In the genomic region with DNA sequence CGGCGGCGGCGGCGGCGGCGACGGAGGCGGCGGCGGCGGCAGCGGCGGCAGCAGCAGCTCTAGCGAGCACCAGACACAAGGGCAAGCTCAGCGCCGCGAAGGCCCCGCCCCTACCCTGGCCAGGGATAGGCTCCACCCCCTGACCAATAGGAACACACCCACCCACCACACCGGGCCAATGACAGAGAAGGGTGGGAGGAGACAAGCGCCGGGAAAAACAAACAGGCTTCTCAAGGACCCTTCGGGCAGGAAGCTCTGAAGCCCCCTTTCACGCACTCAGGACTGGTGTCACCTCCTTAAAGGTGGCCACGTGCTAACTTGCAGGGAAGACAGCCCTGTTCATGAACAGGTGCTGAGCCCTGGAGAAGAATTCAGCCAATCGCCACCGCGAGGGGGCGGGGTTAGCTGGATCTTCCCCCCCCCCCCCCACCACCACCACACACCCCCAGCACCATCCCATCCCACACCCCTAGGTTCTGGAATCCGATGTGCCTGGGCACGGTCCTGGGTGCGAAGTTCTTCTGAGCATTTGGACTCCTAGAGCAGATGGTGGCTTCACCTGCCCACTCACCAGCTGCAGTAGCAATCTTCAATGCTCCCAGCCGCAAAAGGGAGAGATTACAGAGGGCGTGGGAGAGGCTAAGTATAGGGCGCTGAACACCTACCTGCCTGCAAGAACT, we compare ENCODE assay signal across 8 mouse cellular contexts. TPM values are rescaled to one million over a fixed set of nuclear protein-coding genes. Genes with fewer than 3 reads are reported as not detected.
DNase-seq lines count a peak whose midpoint lies in the region; ATAC-seq and TF ChIP-seq lines count a peak whose summit lies in the region.

A gene (minus strand): TSS at position 83 of the 680 bp plus-strand sequence.

- H3K9ac ChIP-seq in embryonic facial prominence, embryonic 11.5 days (replicated peaks; ENCODE audit: low read length), result peak within 1 kb of the TSS; percentile 54
- peak within 1 kb of the TSS; percentile 50 for H3K9ac ChIP-seq in intestine, embryonic 15.5 days

- TF ChIP-seq POLR2A in bone marrow macrophage, adult 2 months (IDR thresholded peaks at IDR 0.05; ENCODE audit: borderline replicate concordance, low read depth, low read length), result no peak

- 1% methylated on average over 13 of the region's 35 CpGs for WGBS in embryonic facial prominence, embryonic 11.5 days
- WGBS in intestine, embryonic 15.5 days, result 2% methylated on average over 20 of the region's 35 CpGs

- no peaks in the 10 kb centered on the region for H3K4me1 ChIP-seq in bone marrow macrophage, adult 2 months (ENCODE audit: control insufficient read depth, insufficient read depth, low read length)
- H3K4me1 ChIP-seq in embryonic facial prominence, embryonic 11.5 days (ENCODE audit: control insufficient read depth, insufficient read depth, low read length), result no peaks in the 10 kb centered on the region
- peaks cover 17% of the 10 kb centered on the region for H3K4me1 ChIP-seq in intestine, embryonic 15.5 days (replicated peaks)

- H3K4me2 ChIP-seq in embryonic facial prominence, embryonic 11.5 days (ENCODE audit: low read depth, low read length), result peak within 1 kb of the TSS; percentile 87
- H3K4me2 ChIP-seq in intestine, embryonic 15.5 days (replicated peaks), result peak within 1 kb of the TSS; percentile 99

- H3K27me3 ChIP-seq in embryonic facial prominence, embryonic 11.5 days (ENCODE audit: control insufficient read depth, insufficient read depth, low read length), result 0 out of 2 replicates have a peak, but pooled peaks cover 4% of the 10 kb centered on the region
- H3K27me3 ChIP-seq in intestine, embryonic 15.5 days (replicated peaks), result peaks cover 9% of the 10 kb centered on the region; the same call in 1 of the 2 replicates

- ATAC-seq in embryonic facial prominence, embryonic 11.5 days (replicated peaks; ENCODE audit: insufficient number of reproducible peaks, low FRiP score, low TSS enrichment, low read depth), result peak; percentile 100
- peak; percentile 100 for ATAC-seq in intestine, embryonic 15.5 days

- no peaks in the 10 kb centered on the region for H3K36me3 ChIP-seq in embryonic facial prominence, embryonic 11.5 days (replicated peaks; ENCODE audit: control insufficient read depth, insufficient read depth, low read depth, low read length)
- H3K36me3 ChIP-seq in intestine, embryonic 15.5 days, result no peaks in the 10 kb centered on the region

- no peak; the same call in 1 of the 2 replicates for TF ChIP-seq CTCF in bone marrow macrophage, adult 2 months (IDR thresholded peaks at IDR 0.05; ENCODE audit: low read depth, low read length)

- peak within 1 kb of the TSS; percentile 85 for H3K4me3 ChIP-seq in bone marrow macrophage, adult 2 months (ENCODE audit: insufficient read depth, low read length)
- peak within 1 kb of the TSS; percentile 73 for H3K4me3 ChIP-seq in embryonic facial prominence, embryonic 11.5 days (ENCODE audit: low read depth, low read length)
- H3K4me3 ChIP-seq in intestine, embryonic 15.5 days (replicated peaks), result peak within 1 kb of the TSS; percentile 66

- no peak within 1 kb of the TSS for H3K27ac ChIP-seq in bone marrow macrophage, adult 2 months (ENCODE audit: insufficient read depth, low read depth, low read length)
- H3K27ac ChIP-seq in embryonic facial prominence, embryonic 11.5 days (replicated peaks; ENCODE audit: low read depth, low read length), result no peak within 1 kb of the TSS
- no peak within 1 kb of the TSS for H3K27ac ChIP-seq in intestine, embryonic 15.5 days

- intact Hi-C loops in left cerebral cortex, postnatal 25 days (cut with DNase I), result loop anchor here (1.0 to 2.0 kb wide), 2 partner anchors 26 to 347 kb away; no protein-coding TSS in a partner anchor

- no peaks in the 10 kb centered on the region for H3K9me3 ChIP-seq in embryonic facial prominence, embryonic 11.5 days (replicated peaks; ENCODE audit: control insufficient read depth, low read length)
- no peaks in the 10 kb centered on the region for H3K9me3 ChIP-seq in intestine, embryonic 15.5 days

- peak; percentile 94 for DNase-seq in embryonic facial prominence, embryonic 11.5 days (ENCODE audit: low spot score)
- peak; percentile 9 for DNase-seq in gonadal fat pad, adult 2 months (ENCODE audit: low read depth)
- peak; percentile 89 to 98 for DNase-seq in left cerebral cortex, postnatal 25 days (ENCODE audit: low spot score in 2 of 2)
- peak; percentile 96 for DNase-seq in mesoderm, embryonic 11.5 days (ENCODE audit: low read depth, low spot score)
- DNase-seq in right cerebral cortex, postnatal 36 days (ENCODE audit: low spot score in 2 of 2), result peak; percentile 94 to 95
- DNase-seq in yolk sac, embryonic 10.5 days (ENCODE audit: low spot score), result peak; percentile 90

RNA-seq across cellular contexts. Expression of the gene that starts here (rescaled TPM):
- not detected in 2 replicates for polyA plus RNA-seq in bone marrow macrophage, adult 2 months (2012; ENCODE audit: insufficient read depth, insufficient read length, missing spikeins)
- polyA plus RNA-seq in embryonic facial prominence, embryonic 11.5 days (2014; fragmentation: Nextera tagmentation; extraction: Ambion mirVana), result 0.81 and 1.6 TPM in 2 replicates
- polyA plus RNA-seq in gonadal fat pad, adult 2 months (2012; rRNA removed), result 1.8 and 2.4 TPM in 2 replicates
- polyA plus RNA-seq in intestine, embryonic 15.5 days (2015; fragmentation: Nextera tagmentation; extraction: Ambion mirVana), result 0.54 and 0.75 TPM in 2 replicates
- total RNA-seq in left cerebral cortex, postnatal 25 days (2021), result 100 to 1,000 TPM; 251 to 259 TPM

Comparison
In these comparisons a context has a peak if more than half of its experiments do, and no peak if none do; other contexts are left out.
1. Peak in ATAC-seq, H3K4me3 ChIP-seq, H3K9ac ChIP-seq and H3K4me2 ChIP-seq in intestine, embryonic 15.5 days; RNA of the gene not detected or under 1 TPM.
2. DNase-seq: peak in every context shown above with its lines; median percentile 96 in mesoderm, embryonic 11.5 days; 94 in right cerebral cortex, postnatal 36 days; 94 in embryonic facial prominence, embryonic 11.5 days; 94 in left cerebral cortex, postnatal 25 days; 90 in yolk sac, embryonic 10.5 days; 9 in gonadal fat pad, adult 2 months.